Mouse (Mus musculus) G1E (cell line): ENCODE measurements around the gene Vipr1.

ENCODE experiments used
- CTCF ChIP-seq: IDR thresholded peaks from 2 replicates; pipeline ENCODE4 v1.5.1; 2012; ENCODE audit warnings: low read depth, low read length, inconsistent platforms, mixed read lengths
- GATA1 ChIP-seq: IDR thresholded peaks from 2 replicates; pipeline ENCODE4 v1.6.1; 2012; ENCODE audit warnings: borderline replicate concordance, low read length, inconsistent platforms, mixed read lengths
- POLR2AphosphoS5 ChIP-seq: IDR thresholded peaks from 2 replicates; pipeline ENCODE4 v1.6.1; 2012; ENCODE audit warnings: low read depth, low read length, inconsistent platforms; ENCODE audit not compliant: insufficient replicate concordance

DNA sequence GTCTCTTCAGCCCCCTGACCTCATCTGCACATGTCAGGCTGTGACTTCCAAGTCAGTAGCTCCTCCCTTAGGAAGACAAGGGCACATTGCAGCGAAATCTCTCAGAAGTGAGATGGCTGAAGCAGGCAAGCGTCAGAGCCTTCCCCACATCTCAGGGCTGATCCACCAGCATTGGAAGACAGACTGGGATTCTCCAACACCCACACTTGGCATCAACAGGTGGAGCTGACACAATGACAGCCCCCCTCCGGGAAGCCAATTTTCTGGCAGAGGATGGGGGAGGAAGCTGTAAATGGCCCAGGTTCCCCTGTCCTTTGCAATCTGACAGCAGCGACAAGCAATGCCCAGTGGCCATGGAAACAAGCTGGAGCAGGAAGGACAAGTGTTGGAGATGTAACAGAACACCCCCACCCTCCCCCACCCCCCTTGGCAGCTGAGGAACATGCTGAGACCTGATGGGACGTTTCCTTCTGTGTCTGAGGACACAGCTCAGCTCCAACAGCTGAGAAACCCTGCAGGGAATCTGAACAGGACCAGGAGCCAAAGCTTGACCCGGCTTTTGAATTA lies 41.6 kb upstream of the Vipr1 start:
- no peak for TF ChIP-seq CTCF
- TF ChIP-seq GATA1 = no peak
- no peak for TF ChIP-seq POLR2AphosphoS5
